Mouse (Mus musculus) forebrain, embryonic 15.5 days (tissue): ENCODE measurements around the gene Crtc3. TPM values are rescaled to one million over a fixed set of nuclear protein-coding genes. Genes with fewer than 3 reads are reported as not detected.

Experiments used
- ATAC-seq: fragments of 200-750 bp; cut with Nextera tagmentation; replicated peaks from 2 replicates; pipeline ENCODE4 v1.8.0; 2017; ENCODE audit warnings: mild to moderate bottlenecking, moderate TSS enrichment, moderate library complexity
- H3K27ac ChIP-seq: fragments of 300-500 bp; sonication (generic); replicated peaks from 2 replicates; pipeline ENCODE4 v1.5.1; 2015; ENCODE audit warnings: mild to moderate bottlenecking, inconsistent platforms
- H3K27me3 ChIP-seq: fragments of 300-500 bp; sonication (generic); 2 replicates; pipeline ENCODE4 v1.6.1; 2015; ENCODE audit warnings: inconsistent platforms
- H3K36me3 ChIP-seq: fragments of 300-500 bp; sonication (generic); 2 replicates; pipeline ENCODE4 v1.6.1; 2015; ENCODE audit warnings: mild to moderate bottlenecking, inconsistent platforms
- H3K4me1 ChIP-seq: fragments of 300-500 bp; sonication (generic); 2 replicates; pipeline ENCODE4 v1.6.1; 2015; ENCODE audit warnings: inconsistent platforms
- H3K4me2 ChIP-seq: fragments of 300-500 bp; sonication (generic); replicated peaks from 2 replicates; pipeline ENCODE4 v1.6.1; 2015; ENCODE audit warnings: mild to moderate bottlenecking, inconsistent platforms
- H3K4me3 ChIP-seq: fragments of 300-500 bp; sonication (generic); 2 replicates; pipeline ENCODE4 v1.5.1; 2015; ENCODE audit warnings: mild to moderate bottlenecking, inconsistent platforms
- H3K9ac ChIP-seq: fragments of 300-500 bp; sonication (generic); replicated peaks from 2 replicates; pipeline ENCODE4 v1.6.1; 2015; ENCODE audit warnings: mild to moderate bottlenecking, inconsistent platforms
- H3K9me3 ChIP-seq: fragments of 300-500 bp; sonication (generic); 2 replicates; pipeline ENCODE4 v1.6.1; 2016; ENCODE audit warnings: inconsistent platforms
- WGBS: fragments of 180-500 bp; shearing (Covaris S2); methylation state at CpG from one replicate; pipeline ENCODE4 v1.1.7; 2015; ENCODE audit warnings: mixed read lengths; 5-methylcytosine and 5-hydroxymethylcytosine counted together
- polyA plus RNA-seq: library from polyadenylated mRNA; unstranded; fragments of >200 nt; fragmentation: Nextera tagmentation; extraction: Ambion mirVana; gene quantifications from 2 replicates; pipeline ENCODE4 v1.2.1, GENCODE M21; 2015

Gene Crtc3
- polyA plus RNA-seq, 1 experiment from 2014 or later, result 17.0 TPM

GRCm38 (mm10) chr7:80586681-80587660, 101.7 kb downstream of the Crtc3 start:
- ATAC-seq, result no peak
- Histone ChIP-seq H3K4me2 (no peak overlapping the region), H3K4me3 (no peak overlapping the region), H3K4me1 (peaks cover 5% of the 10 kb centered on the region; the same call in 1 of the 2 replicates), H3K9me3 (no peaks in the 10 kb centered on the region), H3K27ac (no peak overlapping the region), H3K27me3 (no peaks in the 10 kb centered on the region), H3K9ac (no peak overlapping the region), H3K36me3 (peaks cover 37% of the 10 kb centered on the region)
- WGBS, result 41% methylated on average over 27 of the region's 29 CpGs

DNA sequence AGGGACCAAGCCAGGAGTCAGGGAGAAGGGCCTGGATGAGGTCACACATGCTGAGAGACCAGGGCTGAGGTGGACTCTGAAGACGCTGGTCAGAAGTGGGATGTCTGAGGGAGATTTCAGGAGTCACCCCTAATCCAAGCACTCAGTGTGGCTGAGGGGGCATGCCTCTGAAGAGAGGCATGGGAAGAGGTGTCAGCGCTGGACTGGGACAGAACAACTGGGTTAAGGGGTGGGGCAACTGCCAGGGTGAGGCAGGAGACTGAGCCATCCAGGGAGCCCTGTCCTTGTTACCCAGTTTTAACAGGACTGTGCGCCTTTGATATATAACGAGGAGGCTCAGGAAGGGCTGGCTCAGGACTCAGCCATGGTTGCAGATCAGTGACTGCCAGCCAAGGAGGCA, 102.5 kb downstream of the Crtc3 start:
- H3K4me2 ChIP-seq, result no peak overlapping the region
- no peak for ATAC-seq
- H3K27me3 ChIP-seq, result no peaks in the 10 kb centered on the region
- peaks cover 5% of the 10 kb centered on the region; the same call in 1 of the 2 replicates for H3K4me1 ChIP-seq
- H3K9ac ChIP-seq, result no peak overlapping the region
- peaks cover 29% of the 10 kb centered on the region for H3K36me3 ChIP-seq
- no peak overlapping the region for H3K4me3 ChIP-seq
- 50% methylated on average over 4 of the region's 4 CpGs for WGBS
- H3K27ac ChIP-seq, result no peak overlapping the region
- no peaks in the 10 kb centered on the region for H3K9me3 ChIP-seq

DNA sequence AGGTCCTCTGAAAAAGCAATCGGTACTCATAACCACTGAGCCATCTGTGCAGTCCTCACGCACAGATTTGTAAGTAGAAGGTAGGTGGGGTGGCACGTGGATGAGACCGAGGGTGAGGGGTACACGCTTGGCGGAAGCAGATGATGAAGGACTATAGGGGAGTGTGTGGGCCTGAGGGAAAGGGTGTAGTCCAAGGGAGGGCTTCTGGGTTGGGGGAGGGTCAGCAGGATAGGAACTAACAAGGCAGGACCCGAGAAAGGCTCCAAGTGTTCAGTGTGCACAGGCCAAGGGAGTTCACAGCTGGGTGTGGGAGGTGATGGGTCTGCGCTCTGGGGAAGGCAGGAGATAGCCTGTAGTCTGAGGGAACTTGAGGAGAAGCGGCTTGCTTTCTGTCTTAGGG, 103.3 kb downstream of the Crtc3 start:
- peaks cover 5% of the 10 kb centered on the region; the same call in 1 of the 2 replicates for H3K4me1 ChIP-seq
- no peaks in the 10 kb centered on the region for H3K27me3 ChIP-seq
- H3K27ac ChIP-seq, result no peak overlapping the region
- no peak overlapping the region for H3K9ac ChIP-seq
- peaks cover 21% of the 10 kb centered on the region for H3K36me3 ChIP-seq
- no peak for ATAC-seq
- H3K9me3 ChIP-seq, result no peaks in the 10 kb centered on the region
- H3K4me2 ChIP-seq, result no peak overlapping the region
- WGBS, result 87% methylated on average over 9 of the region's 9 CpGs
- no peak overlapping the region for H3K4me3 ChIP-seq

DNA sequence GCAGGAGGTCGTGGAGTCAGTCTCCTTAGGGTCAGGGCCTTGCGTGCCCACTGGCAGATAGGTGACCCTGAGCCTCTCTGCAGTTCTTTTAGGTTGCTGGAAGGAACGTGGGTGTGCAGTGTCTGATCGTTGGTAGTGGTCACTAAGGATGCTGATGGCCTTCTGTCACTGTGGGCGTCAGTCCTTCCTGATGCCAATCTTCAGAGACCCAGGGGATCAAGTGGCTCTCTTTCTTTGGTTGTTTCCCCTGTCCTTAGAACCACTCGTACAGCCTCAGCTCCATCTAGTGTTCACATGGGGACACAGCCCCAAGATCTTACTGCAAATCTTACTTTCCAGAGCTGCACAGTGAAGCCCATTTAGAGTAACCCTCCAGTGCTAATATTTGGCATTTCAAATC, 104.7 kb downstream of the Crtc3 start:
- Histone ChIP-seq H3K27me3 (no peaks in the 10 kb centered on the region), H3K4me3 (no peak overlapping the region), H3K4me1 (peaks cover 5% of the 10 kb centered on the region; the same call in 1 of the 2 replicates), H3K4me2 (no peak overlapping the region), H3K36me3 (peaks cover 7% of the 10 kb centered on the region; the same call in 1 of the 2 replicates), H3K27ac (no peak overlapping the region), H3K9ac (no peak overlapping the region), H3K9me3 (no peaks in the 10 kb centered on the region)
- 39% methylated on average over 6 of the region's 6 CpGs for WGBS
- ATAC-seq, result peak; percentile 73

DNA sequence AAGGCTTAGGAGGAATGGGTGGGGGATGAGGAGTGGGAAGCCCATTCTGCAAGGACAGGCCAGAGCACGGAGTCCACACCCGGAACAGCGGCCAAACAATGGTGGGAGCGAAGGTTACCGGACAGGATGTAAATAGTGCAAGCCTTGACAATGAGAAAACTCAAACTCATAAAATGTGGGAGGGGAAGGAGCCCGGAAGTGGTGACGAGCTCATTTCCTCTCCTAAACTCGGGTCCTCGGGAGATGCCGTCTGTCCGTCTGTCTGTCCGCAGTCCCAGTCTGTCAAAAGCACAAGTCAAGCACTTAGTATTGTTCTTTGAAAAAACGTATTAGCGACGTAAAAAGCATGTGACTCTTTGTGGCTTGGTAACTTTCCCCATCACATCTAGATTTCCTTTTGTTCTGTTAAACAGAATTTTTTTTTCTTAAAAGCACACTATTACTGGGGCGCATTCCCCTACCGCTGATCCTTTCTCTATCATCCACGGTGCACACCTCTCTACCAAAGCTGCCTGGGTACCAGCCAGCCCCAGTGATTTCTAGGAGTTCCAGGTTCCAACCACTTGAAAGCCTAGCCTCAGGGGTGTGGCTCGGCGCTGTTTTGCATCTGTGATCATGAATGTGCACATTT, 105.7 kb downstream of the Crtc3 start:
- Histone ChIP-seq H3K9ac (no peak overlapping the region), H3K4me1 (peaks cover 6% of the 10 kb centered on the region; the same call in 1 of the 2 replicates), H3K27ac (no peak overlapping the region), H3K27me3 (no peaks in the 10 kb centered on the region), H3K4me3 (no peak overlapping the region), H3K36me3 (no peaks in the 10 kb centered on the region), H3K4me2 (no peak overlapping the region), H3K9me3 (no peaks in the 10 kb centered on the region)
- ATAC-seq, result no peak
- WGBS, result 73% methylated on average over 20 of the region's 20 CpGs

- no peak for ATAC-seq
- no peaks in the 10 kb centered on the region for H3K9me3 ChIP-seq
Observed at GRCm38 (mm10) chr7:80580368-80580767, 108.3 kb downstream of the Crtc3 start.

DNA sequence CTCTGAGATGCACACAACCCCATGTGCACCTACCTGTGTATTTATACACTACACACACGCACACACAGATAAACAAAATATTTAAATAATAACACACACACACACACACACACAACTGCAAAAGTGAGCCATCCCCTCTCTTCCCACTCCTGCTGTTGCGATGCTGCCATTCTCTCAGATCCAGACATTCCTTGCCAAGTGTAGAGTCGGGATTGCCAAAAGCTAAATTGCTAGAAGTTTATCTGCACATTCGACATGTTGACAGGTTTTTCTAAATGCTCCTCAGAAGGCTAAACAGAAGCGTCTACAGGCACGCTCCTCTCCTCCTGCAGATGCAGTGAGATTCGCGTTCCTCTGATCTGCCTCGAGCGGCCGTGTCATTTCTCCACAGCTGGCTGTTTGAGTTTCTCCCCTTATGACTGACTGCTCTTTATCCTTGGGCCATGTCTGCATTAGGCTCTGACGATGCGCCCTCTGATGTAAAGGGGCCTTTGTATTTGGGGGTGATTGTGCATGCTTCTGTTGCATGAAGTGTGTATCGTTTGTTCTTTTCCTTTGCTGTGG, 111.2 kb downstream of the Crtc3 start:
- H3K4me3 ChIP-seq, result no peak overlapping the region
- H3K9me3 ChIP-seq, result no peaks in the 10 kb centered on the region
- no peak for ATAC-seq
- no peak overlapping the region for H3K9ac ChIP-seq
- H3K4me2 ChIP-seq, result no peak overlapping the region
- peaks cover 7% of the 10 kb centered on the region for H3K4me1 ChIP-seq
- H3K27ac ChIP-seq, result no peak overlapping the region
- H3K36me3 ChIP-seq, result no peaks in the 10 kb centered on the region
- 57% methylated on average over 14 of the region's 14 CpGs for WGBS
- H3K27me3 ChIP-seq, result no peaks in the 10 kb centered on the region

More at GRCm38 (mm10) chr7:80580368-80580767, 108.3 kb downstream of the Crtc3 start:
- H3K27me3 ChIP-seq, result no peaks in the 10 kb centered on the region
- peaks cover 7% of the 10 kb centered on the region for H3K4me1 ChIP-seq
- 34% methylated on average over 6 of the region's 6 CpGs for WGBS
- H3K27ac ChIP-seq, result no peak overlapping the region
- H3K9ac ChIP-seq, result no peak overlapping the region
- no peaks in the 10 kb centered on the region for H3K36me3 ChIP-seq
- no peak overlapping the region for H3K4me2 ChIP-seq
- no peak overlapping the region for H3K4me3 ChIP-seq

DNA sequence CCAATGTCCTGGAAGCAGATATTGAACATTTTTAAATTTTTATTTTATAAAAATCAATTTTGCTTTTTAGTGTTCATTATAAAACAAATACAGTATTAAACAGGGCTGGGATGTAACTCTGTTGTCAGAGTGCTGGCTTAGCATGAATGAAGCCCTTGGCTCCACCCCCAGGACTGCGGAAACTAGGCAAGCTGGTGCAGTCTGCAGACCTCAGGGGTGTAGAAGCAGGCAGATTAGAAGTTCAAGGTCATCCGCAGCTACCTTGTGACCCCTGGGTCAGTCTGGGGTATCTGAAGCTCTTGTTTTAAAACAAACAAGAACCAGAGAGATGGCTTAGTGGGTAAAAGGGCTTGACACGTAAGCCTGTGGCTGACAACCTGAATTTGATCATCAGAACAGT, 112.1 kb downstream of the Crtc3 start:
- no peak for ATAC-seq
- H3K9me3 ChIP-seq, result no peaks in the 10 kb centered on the region
- no peak overlapping the region for H3K4me2 ChIP-seq
- no peak overlapping the region for H3K9ac ChIP-seq
- H3K36me3 ChIP-seq, result no peaks in the 10 kb centered on the region
- no peaks in the 10 kb centered on the region for H3K27me3 ChIP-seq
- H3K27ac ChIP-seq, result no peak overlapping the region
- WGBS, result 70% methylated on average over 3 of the region's 3 CpGs
- H3K4me3 ChIP-seq, result no peak overlapping the region
- peaks cover 7% of the 10 kb centered on the region for H3K4me1 ChIP-seq

DNA sequence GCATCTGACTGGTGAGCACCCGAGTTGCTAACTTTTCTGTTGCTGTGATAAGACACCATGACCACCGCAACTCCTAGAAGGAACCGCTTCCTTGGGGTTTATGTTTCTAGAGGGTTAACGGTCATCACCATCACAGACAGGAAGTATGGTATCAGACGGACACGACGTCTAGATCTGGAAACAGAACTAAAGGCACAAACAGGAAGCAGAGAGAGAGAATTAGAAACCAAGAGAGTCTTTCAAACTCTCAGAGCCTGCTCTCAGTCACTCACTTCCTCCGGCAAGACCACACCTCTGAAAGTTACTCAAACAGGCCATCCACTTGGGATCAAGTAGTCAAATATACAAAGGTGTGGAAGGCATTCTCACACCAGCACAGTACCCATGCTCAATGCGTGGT, 112.9 kb downstream of the Crtc3 start:
- no peaks in the 10 kb centered on the region for H3K9me3 ChIP-seq
- H3K4me3 ChIP-seq, result no peak overlapping the region
- H3K4me2 ChIP-seq, result no peak overlapping the region
- ATAC-seq, result no peak
- H3K4me1 ChIP-seq, result peaks cover 7% of the 10 kb centered on the region
- H3K9ac ChIP-seq, result no peak overlapping the region
- 90% methylated on average over 9 of the region's 9 CpGs for WGBS
- H3K27me3 ChIP-seq, result no peaks in the 10 kb centered on the region
- H3K36me3 ChIP-seq, result no peaks in the 10 kb centered on the region
- H3K27ac ChIP-seq, result no peak overlapping the region

DNA sequence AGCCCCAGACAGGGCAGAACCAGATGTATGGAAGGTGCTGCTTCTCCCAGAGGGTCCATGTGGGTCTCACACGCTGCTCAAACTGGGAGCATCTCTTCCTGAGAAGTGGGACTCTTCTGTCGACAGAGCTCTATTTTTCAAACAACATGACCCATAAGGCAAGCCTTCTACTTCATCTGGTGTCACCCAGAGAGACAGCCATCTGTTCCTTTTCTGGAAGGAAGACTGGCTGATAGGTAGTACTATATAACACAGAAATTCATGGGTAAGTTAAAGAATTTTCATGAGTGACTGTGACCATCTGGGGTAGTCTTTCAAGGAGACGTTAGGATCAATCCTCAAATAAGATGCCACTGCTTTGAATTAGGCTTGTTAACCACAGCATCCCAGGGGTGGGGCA, 115.6 kb downstream of the Crtc3 start:
- Histone ChIP-seq H3K9me3 (no peaks in the 10 kb centered on the region), H3K27me3 (no peaks in the 10 kb centered on the region), H3K4me1 (peaks cover 7% of the 10 kb centered on the region), H3K9ac (no peak overlapping the region), H3K27ac (no peak overlapping the region), H3K36me3 (no peaks in the 10 kb centered on the region), H3K4me3 (no peak overlapping the region), H3K4me2 (no peak overlapping the region)
- WGBS, result 42% methylated on average over 3 of the region's 3 CpGs
- no peak for ATAC-seq

DNA sequence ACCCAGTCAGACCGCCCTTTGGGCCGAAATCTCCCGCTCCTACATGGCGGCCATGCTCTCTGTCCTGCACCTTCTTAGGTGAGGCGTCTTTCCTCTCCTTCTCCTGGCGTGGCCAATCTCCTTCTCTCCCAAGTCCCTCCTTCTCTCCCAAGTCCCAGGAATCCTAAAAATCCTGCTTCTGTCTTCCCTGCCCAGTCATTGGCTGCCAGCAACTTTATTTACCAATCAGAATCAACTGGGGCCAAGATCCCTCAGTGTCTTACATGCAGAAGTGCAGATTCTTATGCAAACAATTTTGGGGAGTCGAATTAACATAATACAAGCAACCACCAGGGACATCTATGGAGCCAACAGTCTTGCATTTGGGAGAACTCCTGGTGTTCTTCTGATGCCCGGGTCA, 120.7 kb downstream of the Crtc3 start:
- Histone ChIP-seq H3K27ac (no peak overlapping the region), H3K4me2 (no peak overlapping the region), H3K27me3 (no peaks in the 10 kb centered on the region), H3K4me1 (no peaks in the 10 kb centered on the region), H3K9ac (no peak overlapping the region), H3K4me3 (no peak overlapping the region), H3K36me3 (no peaks in the 10 kb centered on the region), H3K9me3 (no peaks in the 10 kb centered on the region)
- WGBS, result 86% methylated on average over 8 of the region's 8 CpGs
- no peak for ATAC-seq

GRCm38 (mm10) chr7:80561931-80562330, 126.7 kb downstream of the Crtc3 start:
- Histone ChIP-seq H3K4me3 (no peak overlapping the region), H3K27ac (no peak overlapping the region), H3K4me2 (no peak overlapping the region), H3K36me3 (no peaks in the 10 kb centered on the region), H3K4me1 (no peaks in the 10 kb centered on the region), H3K9ac (no peak overlapping the region), H3K9me3 (no peaks in the 10 kb centered on the region), H3K27me3 (no peaks in the 10 kb centered on the region)
- no peak for ATAC-seq
- 76% methylated on average over 5 of the region's 5 CpGs for WGBS
